Mouse (Mus musculus): ENCODE data around the gene Thbd.

The Thbd gene

GRCm38 (mm10) chr2:148386476-148386875 is 21.5 kb downstream of the Thbd start:
- DNase-seq (ENCODE audit: low spot score): no peak

- DNase-seq (ENCODE audit: low spot score): no peak
Observed at GRCm38 (mm10) chr2:148381076-148381475, 26.9 kb downstream of the Thbd start.

GRCm38 (mm10) chr2:148379899-148380413 is 28.0 kb downstream of the Thbd start:
- no peak for DNase-seq (ENCODE audit: low spot score)

GRCm38 (mm10) chr2:148378817-148379342 is 29.1 kb downstream of the Thbd start:
- DNase-seq (ENCODE audit: low spot score): no peak

- no peak for DNase-seq (ENCODE audit: low spot score)
Observed at GRCm38 (mm10) chr2:148375326-148376150, 32.5 kb downstream of the Thbd start.

- DNase-seq (ENCODE audit: low spot score): no peak
Observed at GRCm38 (mm10) chr2:148373602-148374071, 34.4 kb downstream of the Thbd start.

- DNase-seq (ENCODE audit: low spot score): no peak
Observed at GRCm38 (mm10) chr2:148371743-148372630, 36.0 kb downstream of the Thbd start.

- no peak for DNase-seq (ENCODE audit: low spot score)
Observed at GRCm38 (mm10) chr2:148365227-148365626, 42.8 kb downstream of the Thbd start.

- DNase-seq (ENCODE audit: low spot score): no peak
Observed at GRCm38 (mm10) chr2:148364536-148364935, 43.5 kb downstream of the Thbd start.

- DNase-seq (ENCODE audit: low spot score): no peak
Observed at GRCm38 (mm10) chr2:148357145-148357544, 50.8 kb downstream of the Thbd start.

Measured in T-cell, adult 2 months (primary cell).